Mouse (Mus musculus): Measurements from ENCODE around the gene Gm8797. TPM values are rescaled to one million over a fixed set of nuclear protein-coding genes. Genes with fewer than 3 reads are reported as not detected.
"Not testable (repeated sequence)": the region's sequence is repeated elsewhere in the genome, so short reads cannot be mapped to it uniquely, and the experiment has no call there.

Gene Gm8797
- total RNA-seq (2014; rRNA removed) (not detected in 2 replicates), polyA plus RNA-seq (2012; rRNA removed) (not detected in 2 replicates)

- 92% methylated on average over 9 of the region's 9 CpGs for WGBS
These were observed at the start of gene Gm8797 for GRCm38 (mm10) chr3:5750506-5750905. Gm8797 (plus strand) TSS chr3:5750806.

GRCm38 (mm10) chr3:5714481-5714880, 36.1 kb upstream of the Gm8797 start:
- DNase-seq (ENCODE audit: extremely low read depth, low read depth, low spot score), result no peak
- H3K4me1 ChIP-seq (ENCODE audit: control insufficient read depth, insufficient read depth, low read length), result no peaks in the 10 kb centered on the region
- no peaks in the 10 kb centered on the region for H3K27me3 ChIP-seq (ENCODE audit: control insufficient read depth, insufficient read depth, low read length)
- H3K36me3 ChIP-seq (ENCODE audit: control insufficient read depth, insufficient read depth, low read length), result no peaks in the 10 kb centered on the region
- no peaks in the 10 kb centered on the region for H3K79me2 ChIP-seq (ENCODE audit: control insufficient read depth, insufficient read depth, low read length)
- H3K27ac ChIP-seq (replicated peaks; ENCODE audit: insufficient read depth, low read depth, low read length), result no peak overlapping the region
- H3K9ac ChIP-seq (ENCODE audit: low read depth, low read length), result no peak overlapping the region
- no peak overlapping the region for H3K4me3 ChIP-seq (ENCODE audit: insufficient read depth, low read depth, low read length)
- no peak for TF ChIP-seq POLR2A (IDR thresholded peaks at IDR 0.05; ENCODE audit: extremely low read depth, insufficient read depth, low read length)
- TF ChIP-seq CTCF (IDR thresholded peaks at IDR 0.05; ENCODE audit: low read depth, low read length), result no peak

More at GRCm38 (mm10) chr3:5750506-5750905, at the start of gene Gm8797:
- H3K36me3 ChIP-seq (ENCODE audit: control insufficient read depth, insufficient read depth, low read length); H3K4me1 ChIP-seq (ENCODE audit: control insufficient read depth, insufficient read depth, low read length); H3K27ac ChIP-seq (replicated peaks; ENCODE audit: insufficient read depth, low read depth, low read length); H3K4me3 ChIP-seq (ENCODE audit: insufficient read depth, low read depth, low read length); H3K79me2 ChIP-seq (ENCODE audit: control insufficient read depth, insufficient read depth, low read length); DNase-seq (ENCODE audit: extremely low read depth, low read depth, low spot score); H3K9ac ChIP-seq (ENCODE audit: low read depth, low read length); H3K27me3 ChIP-seq (ENCODE audit: control insufficient read depth, insufficient read depth, low read length): not testable (repeated sequence)

- no peak for DNase-seq (ENCODE audit: extremely low read depth, low read depth, low spot score)
- Histone ChIP-seq H3K9ac (ENCODE audit: low read depth, low read length) (no peak overlapping the region), H3K27ac (replicated peaks; ENCODE audit: insufficient read depth, low read depth, low read length) (no peak overlapping the region), H3K4me3 (ENCODE audit: insufficient read depth, low read depth, low read length) (no peak overlapping the region), H3K79me2 (ENCODE audit: control insufficient read depth, insufficient read depth, low read length) (no peaks in the 10 kb centered on the region), H3K27me3 (ENCODE audit: control insufficient read depth, insufficient read depth, low read length) (no peaks in the 10 kb centered on the region), H3K36me3 (ENCODE audit: control insufficient read depth, insufficient read depth, low read length) (no peaks in the 10 kb centered on the region), H3K4me1 (ENCODE audit: control insufficient read depth, insufficient read depth, low read length) (no peaks in the 10 kb centered on the region)
- TF ChIP-seq POLR2A (IDR thresholded peaks at IDR 0.05; ENCODE audit: extremely low read depth, insufficient read depth, low read length), result no peak
- no peak for TF ChIP-seq CTCF (IDR thresholded peaks at IDR 0.05; ENCODE audit: low read depth, low read length)
These were observed 17.7 kb upstream of the Gm8797 start for GRCm38 (mm10) chr3:5732931-5733330.

- no peak overlapping the region for H3K4me3 ChIP-seq (ENCODE audit: insufficient read depth, low read depth, low read length)
- H3K27ac ChIP-seq (replicated peaks; ENCODE audit: insufficient read depth, low read depth, low read length), result no peak overlapping the region
- H3K4me1 ChIP-seq (ENCODE audit: control insufficient read depth, insufficient read depth, low read length), result no peaks in the 10 kb centered on the region
- no peaks in the 10 kb centered on the region for H3K36me3 ChIP-seq (ENCODE audit: control insufficient read depth, insufficient read depth, low read length)
- no peak overlapping the region for H3K9ac ChIP-seq (ENCODE audit: low read depth, low read length)
- WGBS, result 65% methylated on average over 3 of the region's 3 CpGs
- no peak for TF ChIP-seq POLR2A (IDR thresholded peaks at IDR 0.05; ENCODE audit: extremely low read depth, insufficient read depth, low read length)
- no peak for TF ChIP-seq CTCF (IDR thresholded peaks at IDR 0.05; ENCODE audit: low read depth, low read length)
- no peak for DNase-seq (ENCODE audit: extremely low read depth, low read depth, low spot score)
- no peaks in the 10 kb centered on the region for H3K79me2 ChIP-seq (ENCODE audit: control insufficient read depth, insufficient read depth, low read length)
- H3K27me3 ChIP-seq (ENCODE audit: control insufficient read depth, insufficient read depth, low read length), result no peaks in the 10 kb centered on the region
These were observed 4.3 kb downstream of the Gm8797 start for GRCm38 (mm10) chr3:5754763-5755478.

GRCm38 (mm10) chr3:5766256-5766655, 15.7 kb downstream of the Gm8797 start:
- H3K79me2 ChIP-seq (ENCODE audit: control insufficient read depth, insufficient read depth, low read length), result no peaks in the 10 kb centered on the region
- whole genome bisulfite sequencing, result 87% methylated on average over 3 of the region's 3 CpGs
- no peaks in the 10 kb centered on the region for H3K27me3 ChIP-seq (ENCODE audit: control insufficient read depth, insufficient read depth, low read length)
- no peak for DNase-seq (ENCODE audit: extremely low read depth, low read depth, low spot score)
- no peak overlapping the region for H3K4me3 ChIP-seq (ENCODE audit: insufficient read depth, low read depth, low read length)
- no peaks in the 10 kb centered on the region for H3K4me1 ChIP-seq (ENCODE audit: control insufficient read depth, insufficient read depth, low read length)
- TF ChIP-seq POLR2A (IDR thresholded peaks at IDR 0.05; ENCODE audit: extremely low read depth, insufficient read depth, low read length), result no peak
- no peaks in the 10 kb centered on the region for H3K36me3 ChIP-seq (ENCODE audit: control insufficient read depth, insufficient read depth, low read length)
- H3K27ac ChIP-seq (replicated peaks; ENCODE audit: insufficient read depth, low read depth, low read length), result no peak overlapping the region
- H3K9ac ChIP-seq (ENCODE audit: low read depth, low read length), result no peak overlapping the region

- H3K4me3 ChIP-seq (ENCODE audit: insufficient read depth, low read depth, low read length), result no peak overlapping the region
- 79% methylated on average over 2 of the region's 2 CpGs for WGBS
- no peaks in the 10 kb centered on the region for H3K79me2 ChIP-seq (ENCODE audit: control insufficient read depth, insufficient read depth, low read length)
- no peaks in the 10 kb centered on the region for H3K4me1 ChIP-seq (ENCODE audit: control insufficient read depth, insufficient read depth, low read length)
- no peaks in the 10 kb centered on the region for H3K27me3 ChIP-seq (ENCODE audit: control insufficient read depth, insufficient read depth, low read length)
- H3K36me3 ChIP-seq (ENCODE audit: control insufficient read depth, insufficient read depth, low read length), result no peaks in the 10 kb centered on the region
- no peak for DNase-seq (ENCODE audit: extremely low read depth, low read depth, low spot score)
- no peak overlapping the region for H3K9ac ChIP-seq (ENCODE audit: low read depth, low read length)
- no peak for TF ChIP-seq CTCF (IDR thresholded peaks at IDR 0.05; ENCODE audit: low read depth, low read length)
- TF ChIP-seq POLR2A (IDR thresholded peaks at IDR 0.05; ENCODE audit: extremely low read depth, insufficient read depth, low read length), result no peak
- no peak overlapping the region for H3K27ac ChIP-seq (replicated peaks; ENCODE audit: insufficient read depth, low read depth, low read length)
These were observed 26.3 kb downstream of the Gm8797 start for GRCm38 (mm10) chr3:5776894-5777293.
